Mouse (Mus musculus) lung, postnatal 14 days (tissue): ENCODE measurements around the gene Arhgef19.

Source experiments
- DNase-seq: peaks from one replicate; pipeline ENCODE4 v3.0.0; 2021

Arhgef19 gene

GRCm38 (mm10) chr4:141239388-141240125 lies at the start of gene Arhgef19:
TSS of gene Arhgef19 (plus strand) at chr4:141239499.
- peak; percentile 89 for DNase-seq

- DNase-seq: no peak
Observed at GRCm38 (mm10) chr4:141191294-141191693, 48.0 kb upstream of the Arhgef19 start.

GRCm38 (mm10) chr4:141194553-141194952 lies 44.7 kb upstream of the Arhgef19 start:
- no peak for DNase-seq

GRCm38 (mm10) chr4:141196981-141197685 lies 42.2 kb upstream of the Arhgef19 start:
- DNase-seq: no peak

- no peak for DNase-seq
Observed at GRCm38 (mm10) chr4:141197686-141198035, 41.6 kb upstream of the Arhgef19 start.

GRCm38 (mm10) chr4:141200906-141201305 lies 38.4 kb upstream of the Arhgef19 start:
- DNase-seq: peak; percentile 18

GRCm38 (mm10) chr4:141202192-141202591 lies 37.1 kb upstream of the Arhgef19 start:
- DNase-seq: no peak

- peak; percentile 43 for DNase-seq
Observed at GRCm38 (mm10) chr4:141204580-141205061, 34.7 kb upstream of the Arhgef19 start.

- no peak for DNase-seq
Observed at GRCm38 (mm10) chr4:141207081-141207480, 32.2 kb upstream of the Arhgef19 start.

- no peak for DNase-seq
Observed at GRCm38 (mm10) chr4:141210524-141211219, 28.6 kb upstream of the Arhgef19 start.

- no peak for DNase-seq
Observed at GRCm38 (mm10) chr4:141211646-141212045, 27.7 kb upstream of the Arhgef19 start.

- no peak for DNase-seq
Observed at GRCm38 (mm10) chr4:141212892-141213291, 26.4 kb upstream of the Arhgef19 start.

GRCm38 (mm10) chr4:141213342-141213741 lies 26.0 kb upstream of the Arhgef19 start:
- no peak for DNase-seq

- peak; percentile 96 for DNase-seq
Observed at GRCm38 (mm10) chr4:141213770-141214336, 25.4 kb upstream of the Arhgef19 start, which contains the start of gene Rsg1. TSS of gene Rsg1 (plus strand) at chr4:141213956.

- DNase-seq: peak; percentile 40
Observed at GRCm38 (mm10) chr4:141214337-141214851, 24.9 kb upstream of the Arhgef19 start.

- DNase-seq: no peak
Observed at GRCm38 (mm10) chr4:141219583-141220213, 19.6 kb upstream of the Arhgef19 start.

GRCm38 (mm10) chr4:141221848-141222247 lies 17.5 kb upstream of the Arhgef19 start:
- no peak for DNase-seq

- DNase-seq: no peak
Observed at GRCm38 (mm10) chr4:141222752-141223151, 16.5 kb upstream of the Arhgef19 start.

GRCm38 (mm10) chr4:141228687-141229086 lies 10.6 kb upstream of the Arhgef19 start:
- DNase-seq: no peak

- DNase-seq: no peak
Observed at GRCm38 (mm10) chr4:141233196-141233595, 6.1 kb upstream of the Arhgef19 start.

GRCm38 (mm10) chr4:141235537-141236111 lies 3.7 kb upstream of the Arhgef19 start:
- no peak for DNase-seq

- DNase-seq: no peak
Observed at GRCm38 (mm10) chr4:141236856-141237255, 2.4 kb upstream of the Arhgef19 start.
